Mouse (Mus musculus) heart, postnatal 14 days (tissue): ENCODE measurements at regions not wholly inside any gene's neighbourhood (a gene's known extent, or its start where the extent isn't known, plus 50 kb on each side); places are given as distances from the start of the nearest gene placed in this dataset.

Experiments
- DNase-seq, 2 experiments: peaks; one replicate each; pipeline ENCODE4 v3.0.0; 2021 to 2022
- intact Hi-C: fragments of 180-260 bp; cut with DNase I; formaldehyde crosslinking; loops from one replicate; pipeline ENCODE4 v1.15.1; 2025

DNA sequence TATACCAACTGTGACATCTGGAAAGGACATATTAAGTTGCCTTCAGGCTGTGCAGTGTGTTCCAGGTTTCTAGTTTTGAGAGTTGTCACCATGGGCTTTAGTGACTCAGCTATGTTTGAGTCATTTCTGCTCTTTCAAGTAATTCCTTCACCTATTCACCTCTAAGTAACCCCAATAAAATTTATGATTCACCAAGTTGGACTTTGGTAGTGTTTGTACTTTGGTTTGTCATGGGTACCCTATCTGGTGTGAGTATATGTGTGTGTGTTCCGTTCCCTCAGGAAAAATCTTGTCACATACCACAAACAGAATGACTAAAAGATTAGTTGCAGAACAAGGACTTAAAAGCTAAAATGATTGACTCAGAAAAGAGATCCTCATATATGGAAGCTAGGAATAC, 76.8 kb upstream of the Crbn start:
- intact Hi-C loops: no loop called here
- no peak for DNase-seq

DNA sequence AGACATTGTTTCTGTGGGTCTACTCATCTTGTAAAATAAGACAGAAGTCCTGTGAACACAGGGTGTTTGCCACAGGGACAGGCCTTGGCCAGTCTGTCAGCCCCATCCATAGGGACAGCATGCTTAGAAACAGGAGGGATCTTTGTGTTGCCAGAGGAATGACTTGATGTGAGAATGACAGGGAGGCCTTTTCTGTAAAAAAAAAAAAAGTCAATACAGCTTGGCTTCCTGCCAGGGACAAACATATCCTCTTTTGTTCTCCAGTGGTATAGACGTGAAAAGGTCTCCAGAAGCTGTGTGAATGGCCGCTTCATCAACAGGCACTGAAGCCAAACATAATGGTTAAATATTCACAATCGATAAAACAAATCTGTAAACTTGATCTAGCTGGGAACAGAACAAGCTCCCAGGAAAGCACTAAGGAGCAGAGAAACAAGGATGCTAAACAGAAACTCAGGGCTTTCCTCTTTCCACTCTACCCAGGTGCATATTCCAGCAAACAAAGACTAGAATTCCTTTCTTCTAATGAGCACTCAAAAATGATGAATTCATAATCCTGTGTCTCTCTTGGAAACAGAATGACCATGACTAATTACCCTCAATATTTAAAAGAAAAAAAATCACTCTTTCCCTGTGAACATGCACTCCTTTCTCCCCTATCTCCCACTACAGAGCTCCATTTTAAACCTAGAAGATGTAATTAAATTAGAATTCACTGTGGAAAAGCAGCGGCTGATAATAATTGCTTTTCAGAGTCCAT, 92.2 kb upstream of the Crbn start:
- no peak for DNase-seq
- intact Hi-C loops: no loop called here

DNA sequence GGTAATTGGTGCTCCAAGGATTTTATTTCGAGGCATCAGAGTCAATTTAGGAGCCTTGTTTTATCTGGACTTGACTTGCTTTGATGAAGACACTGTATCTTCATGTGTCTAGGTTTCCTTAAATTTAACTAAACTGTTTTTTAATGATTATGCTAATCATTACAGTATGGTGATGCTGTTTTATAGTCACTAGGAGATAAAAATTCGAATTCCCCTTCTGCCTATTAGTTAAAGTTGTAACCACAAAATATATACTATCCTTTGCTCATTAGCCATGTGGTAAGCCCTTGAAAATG, 92.7 kb upstream of the Crbn start:
- no peak for DNase-seq
- intact Hi-C loops: no loop called here

DNA sequence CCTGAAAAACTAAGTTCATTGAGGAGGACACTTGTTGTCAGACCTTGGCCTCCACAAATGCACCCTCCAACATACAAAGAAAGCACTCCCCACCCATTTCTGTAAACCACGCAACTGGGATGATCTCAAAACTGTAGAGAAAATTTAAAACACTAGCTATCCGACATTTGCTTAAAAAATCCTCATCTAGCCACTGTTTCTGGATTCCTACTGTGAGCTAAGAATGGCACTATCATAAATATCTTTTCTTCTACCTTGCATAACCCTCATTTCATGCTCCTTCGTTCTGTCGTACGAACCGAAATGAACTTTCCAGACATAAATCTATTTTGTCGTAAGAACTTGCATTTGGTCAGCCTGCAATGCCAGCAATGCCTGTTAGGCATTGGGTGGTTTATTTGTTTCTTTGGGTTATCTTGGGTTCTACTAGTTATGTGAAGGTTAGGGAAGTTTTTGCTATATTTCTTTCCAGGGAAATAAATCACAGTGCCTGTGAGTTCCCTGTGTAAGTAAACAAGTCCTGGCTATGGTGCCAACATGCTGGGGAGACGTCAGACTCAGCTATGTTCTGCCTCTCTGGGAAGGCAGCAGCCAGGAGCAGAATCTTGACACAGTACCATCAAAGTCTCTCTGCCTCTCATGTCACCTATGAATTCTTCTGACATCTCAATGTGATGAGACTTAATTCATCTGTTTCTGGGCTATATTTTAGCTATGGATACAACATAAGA, 104.2 kb upstream of the Crbn start:
- intact Hi-C loops: no loop called here
- DNase-seq: no peak

DNA sequence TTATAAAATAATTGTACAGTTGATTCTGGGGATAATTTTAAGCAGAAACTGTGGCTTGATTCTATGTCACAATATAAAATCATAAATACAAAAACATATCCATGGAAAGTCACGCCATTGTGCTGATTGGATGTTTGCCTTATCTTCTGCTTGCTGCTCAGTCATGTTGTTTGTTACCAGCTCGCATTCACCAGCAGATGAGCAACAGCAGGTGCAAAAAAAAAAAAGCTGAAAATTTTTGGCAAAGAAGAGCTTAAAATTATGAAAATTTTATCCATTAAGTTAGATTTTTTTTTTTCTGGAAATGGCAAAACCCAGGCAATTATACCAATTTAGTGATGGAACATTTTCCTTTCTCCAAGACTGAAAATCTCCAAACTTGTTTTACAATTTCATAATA, 115.2 kb upstream of the Crbn start:
- no peak for DNase-seq
- intact Hi-C loops: no loop called here

DNA sequence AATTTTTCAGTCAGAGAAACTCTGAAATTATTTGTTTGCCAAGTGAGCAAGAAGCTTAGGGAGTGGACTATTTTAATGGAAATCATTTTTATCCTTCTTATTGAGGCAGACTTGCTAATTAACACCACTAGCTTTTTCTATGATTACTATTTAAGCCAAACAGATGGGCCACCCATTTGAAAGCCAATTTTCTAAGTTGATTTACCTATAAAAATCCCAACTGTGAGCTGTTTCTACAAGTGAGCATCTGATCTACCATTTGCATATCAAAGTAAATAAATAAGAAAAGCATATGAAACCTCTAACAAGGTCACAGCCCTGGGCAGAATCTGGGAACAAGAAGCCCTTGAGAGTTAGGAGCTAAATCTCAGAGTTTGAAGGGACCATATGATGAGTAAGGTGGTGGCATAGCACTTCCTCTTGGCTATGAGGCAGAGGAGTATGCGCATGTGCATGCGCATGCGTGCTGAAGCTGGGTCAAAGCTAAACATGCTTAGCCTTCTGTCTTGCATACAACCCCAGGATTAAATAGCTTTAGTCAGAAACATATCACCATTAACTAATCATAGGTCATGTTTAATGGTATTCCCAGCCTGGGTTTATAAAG, 116.9 kb upstream of the Crbn start:
- intact Hi-C loops: no loop called here

DNA sequence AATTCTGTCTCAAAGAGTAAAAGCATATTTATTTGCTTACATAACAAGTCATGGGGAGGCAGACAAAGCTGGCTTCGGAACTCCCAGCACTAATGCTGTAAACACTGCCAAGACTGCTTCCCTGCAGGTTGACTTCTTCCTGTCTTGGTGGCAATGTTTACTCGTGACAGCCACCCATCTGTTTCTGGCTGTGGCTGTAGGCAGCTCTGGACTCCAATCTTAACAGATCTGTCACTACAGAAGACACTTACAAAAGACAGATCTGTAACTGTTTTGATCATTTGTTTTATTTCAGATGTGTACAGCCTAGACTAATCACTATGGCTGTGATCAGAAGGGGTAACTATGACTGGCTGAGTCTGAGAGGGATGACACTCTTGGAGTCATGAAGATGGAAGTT, 121.1 kb upstream of the Crbn start:
- intact Hi-C loops: no loop called here
- no peak for DNase-seq

More for the DNA sequence above, 116.9 kb upstream of the Crbn start:
- no peak for DNase-seq

DNA sequence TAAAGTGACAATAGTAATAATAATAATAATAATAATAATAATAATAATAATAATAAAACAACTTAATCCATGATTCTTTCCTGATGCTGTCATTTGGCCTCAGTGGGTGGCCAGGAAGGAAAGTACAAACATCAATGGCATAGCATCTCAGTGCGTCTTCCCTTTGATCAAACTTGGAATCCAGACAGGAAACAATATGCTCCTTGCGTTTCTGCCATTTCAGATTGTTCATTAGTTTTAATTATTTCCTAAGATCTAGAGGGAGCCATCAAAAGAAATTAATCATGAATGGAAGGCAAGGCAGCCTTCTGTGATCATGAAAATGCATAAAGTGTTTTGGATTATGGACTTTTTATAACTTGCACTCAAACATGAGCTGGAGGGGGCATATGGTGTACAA, 125.6 kb upstream of the Crbn start:
- intact Hi-C loops: no loop called here
- DNase-seq: no peak

DNA sequence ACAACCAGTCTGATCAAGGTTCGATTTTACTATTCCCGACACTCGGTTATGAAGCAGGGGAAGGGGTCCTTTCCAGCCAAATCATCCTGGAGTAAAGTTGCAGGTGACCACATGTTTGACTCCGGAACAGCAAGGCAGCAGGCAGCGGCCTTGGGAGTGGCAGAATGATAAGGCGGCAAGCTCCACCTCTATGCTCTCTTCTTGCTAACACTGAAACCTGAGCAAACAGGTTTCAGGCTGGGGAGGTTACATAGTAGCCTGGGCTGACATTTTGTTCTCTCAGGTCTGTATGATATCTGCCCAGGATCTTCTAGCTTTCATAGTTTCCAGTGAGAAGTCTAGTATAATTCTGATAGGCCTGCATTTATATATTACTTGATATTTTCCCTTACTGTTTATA, 133.7 kb upstream of the Crbn start:
- no peak for DNase-seq
- intact Hi-C loops: no loop called here

DNA sequence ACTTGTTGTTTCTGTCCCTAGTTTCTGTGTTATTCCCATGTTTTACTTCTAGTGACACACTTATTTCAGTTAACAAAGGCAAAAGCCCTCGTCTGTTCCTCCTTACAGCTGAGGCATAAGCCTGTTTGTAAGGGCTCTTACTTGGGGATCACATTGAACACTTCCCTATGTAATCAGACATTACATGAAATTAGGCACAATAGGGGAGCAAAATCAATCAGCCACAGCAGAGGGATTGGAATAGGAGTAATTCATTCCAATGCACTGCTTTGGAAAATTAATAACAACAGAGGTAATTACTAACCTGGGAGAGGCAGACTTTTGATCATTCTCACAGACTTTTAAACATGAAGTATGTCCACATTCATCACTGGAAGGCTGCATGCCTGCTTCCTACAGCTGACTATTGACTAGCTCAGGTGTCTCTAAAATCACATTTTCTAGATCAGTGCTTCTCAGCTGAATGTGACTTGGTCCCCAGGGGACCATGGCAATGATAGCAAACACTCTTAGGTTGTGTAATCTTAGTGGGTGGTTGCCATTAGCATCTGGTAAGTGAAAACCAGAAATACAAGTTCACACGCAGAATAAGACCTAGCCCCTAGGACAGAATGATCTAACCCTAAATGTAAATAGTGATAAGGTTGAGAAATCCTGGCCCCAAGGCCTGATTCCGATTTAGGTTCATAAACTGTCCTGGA, 146.5 kb upstream of the Crbn start:
- DNase-seq: no peak

DNA sequence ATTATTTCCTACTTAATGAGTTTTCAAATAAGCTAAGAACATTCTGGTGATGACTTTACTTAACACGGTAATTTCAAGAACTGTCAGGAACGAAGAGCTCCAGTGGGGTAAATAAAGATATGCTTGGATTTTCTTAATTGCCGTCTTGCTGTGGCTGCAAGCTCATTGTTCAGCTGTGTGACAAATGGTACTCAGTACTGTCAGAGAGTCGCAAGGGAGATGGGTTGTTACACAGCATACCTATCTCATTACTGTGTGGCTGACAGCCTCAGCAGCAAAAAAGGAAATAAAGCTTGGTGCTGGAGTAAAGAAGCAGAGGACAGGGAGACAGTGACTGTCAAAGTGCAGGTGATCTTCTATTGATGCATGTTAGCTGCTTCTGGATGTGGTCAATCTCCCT, 151.0 kb upstream of the Crbn start:
- no peak for DNase-seq
- intact Hi-C loops: no loop called here

More for the DNA sequence above, 146.5 kb upstream of the Crbn start:
- intact Hi-C loops: no loop called here

DNA sequence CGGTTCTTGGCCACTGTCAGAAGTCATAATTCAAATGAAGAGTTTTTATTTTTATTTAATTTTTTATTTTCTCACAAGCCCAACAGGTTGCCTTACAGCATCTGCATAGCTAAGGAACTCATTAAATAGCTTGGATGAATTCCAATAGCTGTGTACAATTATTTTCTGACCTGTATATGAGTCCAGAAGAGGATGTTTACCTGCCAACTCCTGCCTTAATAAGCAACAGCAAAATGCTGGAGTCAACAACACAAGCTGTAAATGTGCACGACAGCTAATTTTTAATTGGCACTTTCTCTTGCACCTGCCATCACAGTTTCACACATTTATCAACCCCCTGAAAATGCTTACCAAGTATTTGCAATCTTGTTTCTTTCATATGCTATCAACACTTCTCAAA, 161.4 kb upstream of the Crbn start:
- DNase-seq: no peak
- intact Hi-C loops: no loop called here

DNA sequence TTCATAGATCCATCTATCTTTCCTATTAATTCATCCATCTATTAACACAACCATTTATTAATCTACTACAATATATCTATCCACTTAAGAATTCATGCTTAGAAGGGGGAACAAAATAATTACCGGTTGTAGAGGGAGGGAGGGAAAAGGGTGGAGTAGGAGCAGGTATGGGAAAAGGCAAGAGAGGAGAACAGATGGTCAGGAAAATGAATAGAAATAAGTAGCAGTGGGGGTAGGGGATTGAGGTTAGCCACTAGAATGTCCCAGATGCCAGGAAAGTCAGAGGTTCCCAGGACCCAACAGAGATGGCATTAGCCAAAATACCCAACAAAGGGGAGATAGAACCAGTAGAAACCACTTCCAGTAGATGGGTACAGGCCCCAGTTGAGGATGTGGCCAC, 164.5 kb upstream of the Crbn start:
- intact Hi-C loops: no loop called here
- no peak for DNase-seq

DNA sequence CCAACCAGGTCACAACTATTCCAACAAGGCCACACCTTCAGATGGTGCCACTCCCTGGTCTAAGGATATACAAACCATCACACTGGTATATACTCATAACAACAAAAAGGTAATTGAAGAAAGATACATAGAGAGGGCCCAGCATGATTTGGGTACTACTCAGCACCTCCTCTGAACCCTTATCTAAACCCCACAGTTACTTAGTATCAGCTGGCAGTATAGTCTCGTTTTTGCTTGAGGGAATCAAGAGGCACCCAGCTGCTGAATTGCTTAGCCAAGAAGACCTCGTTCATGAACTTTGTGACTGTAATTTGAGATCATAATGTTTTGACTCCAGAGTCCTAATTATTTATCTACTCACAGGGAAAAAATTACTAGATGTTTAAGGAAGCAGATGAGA, 175.6 kb upstream of the Crbn start:
- intact Hi-C loops: no loop called here
- DNase-seq: no peak

DNA sequence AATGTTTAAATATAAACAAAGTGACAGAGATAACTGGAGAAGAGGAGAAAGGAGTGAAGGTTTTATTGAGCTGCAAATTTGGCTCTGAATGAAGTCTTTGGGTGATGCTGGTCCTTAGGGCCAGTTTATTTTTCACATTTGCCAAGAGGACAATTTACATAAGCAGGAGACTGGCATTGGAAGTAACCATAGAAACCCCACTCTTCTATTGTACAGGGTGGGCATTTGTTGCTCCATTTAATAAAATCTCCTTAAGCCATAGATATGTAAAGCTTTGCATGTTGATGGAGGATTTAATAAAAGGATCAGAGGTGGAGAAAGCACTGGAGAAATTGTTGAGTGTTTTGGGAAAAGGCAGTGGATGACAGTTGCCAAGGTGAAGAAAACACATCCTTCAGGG, 178.8 kb upstream of the Crbn start:
- no peak for DNase-seq
- intact Hi-C loops: no loop called here

DNA sequence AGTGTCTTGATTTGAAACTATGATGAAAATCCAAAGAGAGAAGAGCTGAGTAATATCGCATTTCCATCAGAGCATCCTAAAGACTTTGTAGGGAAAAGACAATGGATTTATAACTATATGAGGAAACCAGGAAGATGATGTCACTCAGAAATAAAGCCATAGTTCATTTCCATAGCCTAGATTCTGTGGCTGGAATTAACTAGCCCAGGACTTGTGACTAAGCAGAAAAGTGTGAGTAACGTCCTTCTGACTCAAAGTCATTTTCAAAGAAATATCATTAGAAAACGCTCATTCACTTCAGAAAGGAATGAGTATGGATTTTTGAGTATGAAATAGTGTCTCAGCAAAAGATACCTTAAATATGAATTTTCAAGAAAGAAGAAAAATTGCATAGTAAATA, 179.9 kb upstream of the Crbn start:
- DNase-seq: no peak
- intact Hi-C loops: no loop called here

DNA sequence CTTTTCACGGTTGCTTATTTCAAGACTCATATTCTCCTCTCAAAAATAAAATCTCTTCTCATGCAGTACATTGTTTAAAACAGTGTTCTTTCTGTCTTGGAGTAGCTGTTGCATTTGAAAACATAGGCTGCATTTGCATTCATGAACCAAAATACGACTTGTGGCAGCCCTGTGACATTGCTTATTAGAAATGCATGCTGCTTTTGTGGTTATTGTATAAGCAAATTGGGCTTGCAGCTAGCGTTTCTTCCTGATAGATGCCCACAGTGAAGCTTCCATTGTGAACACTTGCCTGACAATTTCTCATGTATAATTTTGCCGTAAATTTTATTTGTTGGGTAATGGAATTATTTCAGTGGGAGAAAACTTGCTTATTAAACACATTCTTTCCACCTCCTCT, 180.3 kb upstream of the Crbn start:
- intact Hi-C loops: no loop called here
- DNase-seq: no peak

DNA sequence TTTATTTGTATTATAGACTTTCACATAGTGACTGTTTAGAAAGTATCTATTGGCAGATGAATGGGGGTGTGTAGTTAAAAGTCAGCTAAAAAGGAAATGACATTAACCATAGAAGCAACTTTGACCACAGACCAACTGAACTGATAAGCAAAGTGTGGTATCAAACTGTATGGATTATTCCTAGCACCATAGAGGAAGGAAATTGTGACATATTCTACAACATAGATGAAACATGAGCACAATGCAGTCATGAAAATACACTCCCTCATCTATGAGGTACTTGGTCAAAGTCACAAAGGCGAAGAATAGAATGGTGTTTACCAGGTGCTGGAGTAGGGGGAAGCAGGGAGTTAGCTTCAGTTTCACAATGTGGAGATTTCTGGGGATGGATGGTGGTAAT, 181.4 kb upstream of the Crbn start:
- no peak for DNase-seq
- intact Hi-C loops: no loop called here

DNA sequence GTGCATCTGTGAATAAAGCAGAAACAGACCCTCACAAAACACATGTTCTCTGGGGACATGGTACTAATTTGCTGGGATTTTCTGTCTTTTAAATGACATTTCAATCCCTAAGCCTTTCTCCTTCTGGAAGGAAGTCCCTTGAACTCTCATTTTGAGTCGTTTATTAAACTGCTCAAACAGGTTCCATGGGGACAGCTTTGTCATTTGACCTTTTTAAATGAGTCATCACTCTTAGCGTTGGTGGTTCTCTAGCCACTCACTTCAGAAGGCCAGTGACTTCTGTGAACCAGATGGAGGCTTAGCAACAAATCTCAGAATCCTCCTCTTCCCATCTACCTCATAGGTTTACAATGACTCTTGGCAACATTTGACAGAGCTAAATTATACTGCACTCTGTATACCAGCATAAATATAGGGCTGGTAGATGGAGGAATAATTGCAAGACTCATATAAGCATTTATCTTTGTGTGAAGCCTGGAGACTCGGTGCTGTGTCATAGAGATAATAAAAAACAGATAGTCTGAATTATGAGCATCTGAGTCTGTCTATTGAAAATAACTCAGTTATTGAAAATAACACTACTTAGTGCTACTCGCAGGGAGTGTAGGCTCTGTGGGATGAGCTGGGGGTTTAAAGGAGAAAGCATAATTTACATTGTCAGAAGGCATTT, 185.4 kb upstream of the Crbn start:
- intact Hi-C loops: no loop called here

DNA sequence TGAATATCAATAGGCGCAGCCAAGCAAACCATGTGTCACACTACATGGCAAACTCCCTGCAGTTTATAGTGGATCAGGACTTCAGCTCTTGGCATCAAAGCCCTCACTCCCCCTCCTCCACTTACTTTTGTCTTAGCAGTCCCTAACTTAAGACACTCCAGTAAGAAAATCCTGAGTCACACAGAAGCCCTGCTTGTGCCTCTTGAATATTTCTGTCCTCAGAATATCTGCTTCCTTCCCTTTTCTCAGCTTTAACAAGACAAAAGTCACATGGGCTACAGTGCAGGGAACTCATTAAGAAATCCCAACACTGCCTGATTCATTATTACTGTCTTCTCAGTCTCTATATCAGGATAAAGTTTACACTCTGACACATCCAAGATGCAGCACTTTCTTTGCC, 191.7 kb upstream of the Crbn start:
- no peak for DNase-seq
- intact Hi-C loops: no loop called here

More for the DNA sequence above, 185.4 kb upstream of the Crbn start:
- no peak for DNase-seq
